Mouse (Mus musculus) cerebellum, adult 2 months (tissue): ENCODE results near the gene Oma1.

Experiments
- CTCF ChIP-seq: fragments of 200-500 bp; IDR thresholded peaks from 2 replicates; pipeline ENCODE4 v1.5.1; 2011; ENCODE audit warnings: low read depth, mild to moderate bottlenecking, control low read depth, low read length, moderate library complexity, borderline replicate concordance; ENCODE audit not compliant: insufficient read depth
- POLR2A ChIP-seq: fragments of 200-500 bp; IDR thresholded peaks from 2 replicates; pipeline ENCODE4 v1.6.1; 2011; ENCODE audit warnings: low read length, control low read depth, borderline replicate concordance; ENCODE audit not compliant: insufficient read depth

DNA sequence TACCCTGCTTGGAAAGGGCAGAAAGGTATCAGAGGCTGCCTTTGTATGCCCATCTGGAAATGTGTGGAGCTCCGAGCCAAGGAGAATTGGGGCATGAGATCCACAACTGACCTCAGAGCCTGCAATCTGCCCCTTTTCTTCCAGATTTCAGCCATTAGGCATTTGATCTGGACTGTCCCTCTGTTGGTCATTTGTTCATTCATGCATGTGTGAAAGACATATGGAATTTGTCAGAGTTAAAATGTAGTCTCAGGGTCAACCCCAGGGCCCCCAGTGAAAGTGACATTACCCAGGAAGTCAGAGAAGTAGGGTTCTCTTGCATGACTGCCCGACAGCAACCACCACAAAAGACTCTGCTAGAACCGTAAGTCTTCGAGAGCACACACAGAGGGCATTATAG lies 89.0 kb downstream of the Oma1 start:
- TF ChIP-seq CTCF: no peak
- TF ChIP-seq POLR2A: no peak
